Mouse (Mus musculus): ENCODE results near the gene Clock.

The Clock gene

DNA sequence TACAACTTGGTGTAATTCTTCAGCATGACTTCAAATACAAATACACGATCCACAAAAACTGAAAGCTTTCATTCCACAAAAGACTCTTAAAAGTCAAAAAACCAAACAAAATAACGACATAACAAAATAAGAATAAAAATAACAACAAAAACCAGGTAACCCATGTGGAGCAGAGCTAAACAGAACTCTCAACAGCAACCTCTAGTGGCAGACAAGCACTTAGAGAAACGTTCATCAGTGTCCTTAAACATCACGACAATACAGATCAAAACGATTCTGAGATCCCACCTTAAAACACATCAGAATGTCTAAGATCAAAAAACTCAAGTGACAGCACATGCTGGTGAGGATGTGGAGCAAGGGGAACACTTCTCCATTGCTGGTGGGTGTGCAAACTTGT, 17.5 kb downstream of the Clock start:
- in situ Hi-C loops (cut with MboI; ENCODE audit: unreplicated experiment in 2 of 2), result no loop called here

DNA sequence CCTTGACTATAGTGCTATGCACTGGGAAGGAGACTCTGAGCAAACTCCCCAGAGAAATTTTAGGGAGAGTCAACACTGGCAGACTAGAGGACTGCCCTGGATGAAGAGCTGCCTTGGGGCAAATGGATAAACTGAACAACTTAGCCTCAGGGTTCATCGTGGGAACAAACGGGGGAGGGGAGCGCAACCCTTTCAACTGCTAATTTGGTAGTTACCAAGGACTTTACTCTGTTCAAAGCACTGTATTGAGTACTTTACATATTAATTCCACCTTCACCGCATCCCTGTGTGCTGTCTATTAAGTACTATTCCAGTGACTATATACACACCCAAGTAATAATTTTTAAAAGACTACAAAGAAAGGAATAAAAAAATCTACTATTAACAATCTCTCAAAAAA, 18.9 kb downstream of the Clock start:
- in situ Hi-C loops (cut with MboI; ENCODE audit: unreplicated experiment in 2 of 2), result no loop called here

DNA sequence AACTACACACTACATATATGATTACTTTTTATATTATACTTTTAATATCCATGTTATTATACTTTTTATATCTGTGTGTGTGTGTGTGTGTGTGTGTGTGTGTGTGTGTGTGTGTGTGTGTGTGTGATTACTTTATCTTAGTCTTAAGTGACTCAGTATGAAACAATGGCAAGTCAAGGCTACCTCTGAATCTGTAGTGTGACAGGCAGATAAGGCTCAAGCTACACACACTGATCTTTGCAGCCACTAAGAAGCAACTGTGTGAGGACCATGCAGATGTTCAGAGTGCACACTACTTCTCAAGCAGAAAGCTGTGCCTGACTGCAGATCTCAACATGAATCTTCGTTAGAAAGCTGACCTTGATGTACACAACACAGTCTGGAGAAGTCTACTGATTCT, 20.7 kb downstream of the Clock start:
- in situ Hi-C loops (cut with MboI; ENCODE audit: unreplicated experiment in 2 of 2), result no loop called here

GRCm38 (mm10) chr5:76274977-76275376, 29.6 kb downstream of the Clock start:
- in situ Hi-C loops (cut with MboI; ENCODE audit: unreplicated experiment in 2 of 2), result no loop called here

DNA sequence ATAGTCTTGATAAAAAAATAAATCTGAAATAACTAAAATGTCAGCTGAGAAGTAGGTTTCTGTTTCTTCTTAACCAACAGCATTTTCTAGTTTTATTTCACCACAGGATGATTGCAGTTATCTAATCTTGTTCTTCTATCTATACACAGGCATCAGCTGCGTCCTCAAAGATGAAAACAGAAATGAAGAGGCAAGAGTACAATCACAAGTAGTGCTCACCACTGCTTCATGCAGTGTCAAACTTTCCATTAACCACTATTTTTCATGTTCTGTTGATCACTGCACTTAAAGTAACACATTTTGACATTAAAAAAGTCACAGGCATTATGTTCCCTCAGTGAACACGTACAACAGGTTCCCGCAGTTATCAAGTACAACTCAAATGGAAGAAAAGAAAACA, 53.6 kb downstream of the Clock start:
- in situ Hi-C loops (cut with MboI; ENCODE audit: unreplicated experiment in 2 of 2), result no loop called here

DNA sequence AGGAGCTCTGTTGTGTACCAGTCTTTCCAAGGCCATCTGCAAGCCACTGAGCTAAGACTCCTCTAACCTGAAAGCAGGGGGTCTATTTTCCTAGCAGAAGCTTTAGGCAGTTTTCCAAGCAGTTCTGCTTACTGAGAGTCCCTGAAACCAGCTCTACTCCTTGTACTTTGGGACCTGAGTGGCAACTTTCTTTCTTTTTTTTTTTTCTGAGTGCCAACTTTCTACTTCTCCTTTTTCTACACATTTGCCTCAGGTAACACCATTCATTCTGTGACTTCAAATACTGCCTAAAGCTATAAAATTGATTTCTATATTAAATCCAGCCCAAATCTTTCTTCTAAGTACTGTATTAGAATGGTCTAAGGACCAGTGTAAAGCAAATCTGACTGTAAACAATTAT, 58.1 kb downstream of the Clock start:
- in situ Hi-C loops (cut with MboI; ENCODE audit: unreplicated experiment in 2 of 2), result loop anchor here in 1 of 2 experiments (25.0 kb wide), 1 partner anchor 1684 kb away; no protein-coding TSS in a partner anchor

- in situ Hi-C loops (cut with MboI; ENCODE audit: unreplicated experiment in 2 of 2), result loop anchor here in 1 of 2 experiments (25.0 kb wide), 1 partner anchor 1683 kb away; no protein-coding TSS in a partner anchor
Observed at GRCm38 (mm10) chr5:76245419-76245818, 59.2 kb downstream of the Clock start.

GRCm38 (mm10) chr5:76244430-76244829, 60.2 kb downstream of the Clock start:
- in situ Hi-C loops (cut with MboI; ENCODE audit: unreplicated experiment in 2 of 2), result loop anchor here in 1 of 2 experiments (25.0 kb wide), 1 partner anchor 1682 kb away; no protein-coding TSS in a partner anchor

DNA sequence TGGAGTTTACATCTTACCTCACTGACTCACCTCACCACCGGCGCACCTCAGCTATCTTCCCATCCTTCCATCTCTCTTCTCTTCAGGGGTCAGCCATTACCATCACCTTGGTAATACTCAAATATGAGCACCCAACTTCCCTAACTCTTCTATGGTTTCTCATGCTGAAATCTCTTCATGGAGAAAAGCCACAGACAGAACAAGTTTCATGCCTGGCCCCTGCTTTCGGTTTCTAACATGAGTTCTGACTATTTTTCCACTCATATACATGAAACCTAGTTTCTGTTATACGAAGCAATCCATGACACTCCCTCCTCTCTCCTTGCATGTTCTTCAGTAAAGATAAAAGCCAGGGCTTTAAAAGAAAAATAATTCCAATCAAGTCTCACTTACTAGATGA, 60.7 kb downstream of the Clock start:
- in situ Hi-C loops (cut with MboI; ENCODE audit: unreplicated experiment in 2 of 2), result loop anchor here in 1 of 2 experiments (25.0 kb wide), 1 partner anchor 1682 kb away; no protein-coding TSS in a partner anchor

GRCm38 (mm10) chr5:76243274-76243673, 61.3 kb downstream of the Clock start:
- in situ Hi-C loops (cut with MboI; ENCODE audit: unreplicated experiment in 2 of 2), result loop anchor here in 1 of 2 experiments (25.0 kb wide), 1 partner anchor 1681 kb away; no protein-coding TSS in a partner anchor

DNA sequence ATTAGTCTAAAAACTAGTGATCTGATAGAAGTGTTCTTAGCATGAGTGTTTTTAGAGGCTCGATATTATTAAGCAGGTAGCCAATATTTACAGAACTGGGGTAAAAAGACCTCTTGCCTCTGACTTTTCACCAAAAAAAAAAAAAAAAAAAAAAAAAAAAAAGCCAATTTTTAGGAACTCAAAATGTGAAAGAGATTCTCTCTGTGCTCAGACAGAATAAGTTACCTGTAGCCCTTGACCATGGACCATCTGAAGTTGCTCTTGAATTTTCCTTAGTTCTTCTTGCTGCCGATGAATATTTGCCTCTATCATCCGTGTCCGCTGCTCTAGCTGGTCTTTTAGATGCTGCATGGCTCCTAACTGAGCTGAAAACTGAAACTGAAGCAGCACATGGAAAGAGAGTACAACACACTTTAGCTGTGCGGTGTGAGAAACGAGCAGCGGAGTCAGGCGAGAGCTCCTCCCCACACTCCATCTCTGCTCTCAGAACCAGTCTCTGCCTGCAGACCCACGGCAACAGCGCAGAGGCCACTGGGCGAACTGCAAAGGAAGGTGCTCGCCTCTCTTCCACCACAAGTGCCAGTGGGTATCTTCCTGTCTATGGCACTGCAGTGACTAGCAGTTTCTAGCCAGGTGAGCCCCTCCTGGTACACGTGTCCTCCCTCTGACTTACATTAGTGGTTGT, 73.3 kb downstream of the Clock start:
- in situ Hi-C loops (cut with MboI; ENCODE audit: unreplicated experiment in 2 of 2), result loop anchor here in 1 of 2 experiments (25.0 kb wide), 1 partner anchor 1669 kb away; no protein-coding TSS in a partner anchor

GRCm38 (mm10) chr5:76216691-76217090, 87.9 kb downstream of the Clock start:
- in situ Hi-C loops (cut with MboI; ENCODE audit: unreplicated experiment in 2 of 2), result no loop called here

GRCm38 (mm10) chr5:76208066-76208465, 96.5 kb downstream of the Clock start:
- in situ Hi-C loops (cut with MboI; ENCODE audit: unreplicated experiment in 2 of 2), result no loop called here

GRCm38 (mm10) chr5:76205886-76206285, 98.7 kb downstream of the Clock start:
- in situ Hi-C loops (cut with MboI; ENCODE audit: unreplicated experiment in 2 of 2), result no loop called here

DNA sequence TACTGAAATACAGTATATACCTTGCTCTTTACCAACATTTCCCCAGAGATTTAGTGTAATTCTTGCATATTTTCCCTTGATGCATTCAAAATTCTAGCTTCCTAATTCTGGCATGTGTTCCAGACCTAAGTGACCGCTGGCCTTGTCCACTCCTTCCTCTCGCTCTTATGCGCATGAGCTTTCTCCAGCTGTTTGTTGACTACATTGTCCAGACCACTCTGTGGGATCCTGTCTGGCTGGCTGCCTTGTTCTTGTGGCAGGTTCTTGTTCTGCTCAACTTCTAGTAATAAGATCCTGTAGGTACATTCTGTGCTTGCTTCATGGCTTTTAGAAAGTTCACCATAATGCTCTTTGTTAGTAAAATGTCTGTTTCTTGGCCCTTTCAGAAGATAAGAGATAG, 101.4 kb downstream of the Clock start:
- in situ Hi-C loops (cut with MboI; ENCODE audit: unreplicated experiment in 2 of 2), result no loop called here

- in situ Hi-C loops (cut with MboI; ENCODE audit: unreplicated experiment in 2 of 2), result loop anchor here in 1 of 2 experiments (25.0 kb wide), 2 partner anchors 713 to 1162 kb away; partner anchors contain the start of genes Aasdh and Chic2
Observed at GRCm38 (mm10) chr5:76199346-76199745, 105.2 kb downstream of the Clock start.

- in situ Hi-C loops (cut with MboI; ENCODE audit: unreplicated experiment in 2 of 2), result loop anchor here in 1 of 2 experiments (25.0 kb wide), 2 partner anchors 718 to 1157 kb away; partner anchors contain the start of genes Aasdh and Chic2
Observed at GRCm38 (mm10) chr5:76194377-76194945, 110.1 kb downstream of the Clock start.

- in situ Hi-C loops (cut with MboI; ENCODE audit: unreplicated experiment in 2 of 2), result loop anchor here in 1 of 2 experiments (25.0 kb wide), 2 partner anchors 719 to 1156 kb away; partner anchors contain the start of genes Aasdh and Chic2
Observed at GRCm38 (mm10) chr5:76193075-76193474, 111.5 kb downstream of the Clock start.

DNA sequence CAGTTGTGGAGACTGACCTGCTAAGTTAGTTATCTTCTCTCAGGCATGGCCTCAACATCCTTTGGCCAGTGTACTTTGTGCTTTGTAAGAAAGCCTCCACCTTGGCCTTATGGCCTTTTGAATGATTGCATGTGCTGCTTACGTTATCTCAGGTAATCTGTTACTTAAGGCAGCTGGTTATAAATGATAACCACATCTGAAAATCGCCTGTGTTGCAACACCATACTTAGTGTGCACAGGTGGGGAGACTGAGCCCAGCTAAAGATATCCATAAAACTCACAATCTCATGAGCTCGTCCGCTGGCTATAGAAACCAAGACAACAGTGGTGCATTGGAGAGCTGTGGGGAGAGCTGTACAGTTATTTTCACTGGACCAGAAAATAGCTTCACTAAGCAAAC, 114.0 kb downstream of the Clock start:
- in situ Hi-C loops (cut with MboI; ENCODE audit: unreplicated experiment in 2 of 2), result loop anchor here in 1 of 2 experiments (25.0 kb wide), 2 partner anchors 722 to 1153 kb away; partner anchors contain the start of genes Aasdh and Chic2

DNA sequence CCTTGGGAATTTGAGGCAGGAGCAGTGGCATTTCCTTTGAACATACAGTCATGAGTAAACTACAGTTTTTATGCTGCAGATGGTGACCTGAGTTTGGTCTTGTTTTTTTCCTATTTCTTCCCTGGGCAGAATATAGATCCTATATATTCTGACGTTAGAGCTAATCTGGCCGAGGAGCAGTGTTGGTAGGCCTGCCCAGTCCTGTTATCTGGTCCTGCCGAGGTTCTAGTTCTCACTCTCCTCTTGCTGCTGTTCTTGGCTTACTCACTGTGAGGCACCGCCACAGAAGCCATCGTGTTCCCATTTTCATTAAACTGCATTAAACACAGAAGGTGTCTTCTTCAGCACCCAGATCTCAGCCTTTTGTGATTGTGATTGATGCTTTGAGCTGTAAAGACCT, 116.7 kb downstream of the Clock start:
- in situ Hi-C loops (cut with MboI; ENCODE audit: unreplicated experiment in 2 of 2), result loop anchor here in 1 of 2 experiments (25.0 kb wide), 2 partner anchors 724 to 1151 kb away; partner anchors contain the start of genes Aasdh and Chic2
